Mouse (Mus musculus): ENCODE measurements around the gene Fgf2.

DNA sequence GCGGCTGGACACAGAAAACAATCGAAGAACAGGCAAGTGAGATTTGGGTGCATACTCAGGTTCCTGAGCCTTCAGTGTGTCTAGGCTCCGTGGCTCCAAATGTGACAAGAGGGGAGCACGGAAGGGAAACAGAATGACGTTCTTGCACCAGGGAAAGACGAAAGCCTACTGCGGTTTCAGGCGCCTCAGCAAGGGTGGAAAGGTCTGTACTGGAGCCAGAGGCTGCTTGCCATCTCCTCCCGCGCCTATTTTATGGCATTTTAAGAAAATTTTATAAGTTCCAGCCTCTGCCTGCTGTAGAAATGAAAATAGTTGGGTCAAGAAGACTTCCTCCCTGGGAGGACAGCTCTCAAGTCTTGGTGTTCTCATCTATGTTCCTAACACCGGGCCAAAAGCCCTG, 25.6 kb downstream of the Fgf2 start:
- no peak for TF ChIP-seq CTCF (IDR thresholded peaks at IDR 0.05; ENCODE audit: control insufficient read depth, insufficient read depth, insufficient read length)
- TF ChIP-seq MAX (IDR thresholded peaks at IDR 0.05) = no peak
- TF ChIP-seq USF1 (IDR thresholded peaks at IDR 0.05; ENCODE audit: low read depth) = no peak
- TF ChIP-seq FOSL1 (IDR thresholded peaks at IDR 0.05; ENCODE audit: insufficient read depth, low read length, poor library complexity, severe bottlenecking) = no peak
- TF ChIP-seq MYOG (IDR thresholded peaks at IDR 0.05; ENCODE audit: control insufficient read depth, extremely low read depth, insufficient read length) = no peak
- no peak for TF ChIP-seq CEBPB (IDR thresholded peaks at IDR 0.05; ENCODE audit: low read depth)
- no peak for TF ChIP-seq MYOD1 (IDR thresholded peaks at IDR 0.05; ENCODE audit: control insufficient read depth, insufficient read length, low read depth)
